Mouse (Mus musculus) erythroblast, embryonic 14.5 days (primary cell): ENCODE measurements around the gene Pnrc2.

Experiments
- GATA1 ChIP-seq: IDR thresholded peaks from 2 replicates; pipeline ENCODE4 v1.6.1; 2012; ENCODE audit warnings: low read length, inconsistent platforms, mixed read lengths
- TAL1 ChIP-seq: IDR thresholded peaks from 3 replicates; pipeline ENCODE4 v1.6.1; 2012; ENCODE audit warnings: low read length, inconsistent platforms, mixed read lengths

DNA sequence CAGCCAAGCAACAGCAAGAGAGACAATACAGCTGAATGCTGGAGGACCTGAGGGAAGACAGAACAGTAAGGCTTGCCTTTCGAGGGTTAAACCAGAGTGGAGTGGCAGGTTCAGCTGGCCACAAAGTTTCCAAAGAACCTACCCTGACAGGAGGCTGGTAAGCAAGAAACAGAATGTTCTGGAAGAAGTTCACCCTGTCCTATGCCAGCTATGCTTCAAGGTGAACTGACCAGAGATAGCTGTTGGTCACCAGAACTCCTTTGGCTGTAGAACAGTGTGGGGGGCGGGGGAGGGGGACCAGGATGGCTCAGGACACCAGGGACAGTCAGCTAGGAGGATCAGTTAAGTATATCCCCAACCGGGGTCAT lies 34.7 kb downstream of the Pnrc2 start:
- TF ChIP-seq TAL1 (no peak), GATA1 (no peak)
